Comparison of ENCODE assay signal across 9 mouse cellular contexts in the genomic region with DNA sequence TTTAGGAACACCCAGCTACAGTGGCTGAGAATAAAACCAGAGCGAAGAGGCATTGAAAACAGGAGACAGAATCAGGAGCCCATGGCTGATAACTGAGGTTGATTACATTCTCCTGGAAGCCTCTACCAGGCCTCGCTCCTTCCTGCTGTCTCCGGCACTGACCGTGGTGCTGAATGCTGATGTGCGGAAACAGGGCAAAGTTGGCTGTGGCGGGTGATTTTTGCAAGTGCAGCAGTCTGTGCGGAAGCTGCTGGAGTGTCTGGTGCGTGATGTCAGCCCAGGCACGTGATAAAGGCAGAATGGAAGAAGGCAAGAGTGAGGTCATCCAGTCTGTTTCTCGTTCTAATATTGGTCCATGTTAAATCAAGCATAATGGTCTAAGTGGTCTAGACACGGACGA.
DNase-seq lines count a peak whose midpoint lies in the region; ATAC-seq lines count a peak whose summit lies in the region.
"Had no signal": no experiment of that assay in that cellular context is flagged by ENCODE, and none has a peak within 500 bp of the region (broad histone marks: within the 10 kb centered on the region; RNA-seq: fewer than 3 reads in every experiment).

No protein-coding gene starts in this region.

- ATAC-seq in frontal cortex, adult (ENCODE audit: low TSS enrichment) = peak; percentile 52; the same call in 1 of the 2 replicates
- 0 out of 2 replicates have a peak, but pooled peaks have one; percentile 73 for ATAC-seq in hindbrain, embryonic 15.5 days (ENCODE audit: low FRiP score, low read depth)
- peak; percentile 61; the same call in 1 of the 2 replicates for ATAC-seq in megakaryocyte progenitor cell, adult 5-6 weeks (replicated peaks; ENCODE audit: poor library complexity)

- H3K27ac ChIP-seq in hindbrain, embryonic 15.5 days (replicated peaks) = peak overlapping the region; percentile 49; the same call in 1 of the 2 replicates
- H3K27ac ChIP-seq: midbrain, embryonic 12.5 days had no signal

- no peak overlapping the region for H3K9ac ChIP-seq in hindbrain, embryonic 15.5 days
- H3K9ac ChIP-seq: midbrain, embryonic 12.5 days had no signal

- no peaks in the 10 kb centered on the region for H3K27me3 ChIP-seq in hindbrain, embryonic 15.5 days
- H3K27me3 ChIP-seq: midbrain, embryonic 12.5 days had no signal

- WGBS in hindbrain, embryonic 15.5 days = 20% methylated on average over 12 of the region's 12 CpGs

- peaks cover 18% of the 10 kb centered on the region for H3K4me1 ChIP-seq in hindbrain, embryonic 15.5 days (replicated peaks)

- no peak for DNase-seq in frontal cortex, postnatal 25 days (ENCODE audit: low spot score in 2 of 2)
- DNase-seq in A20 (ENCODE audit: low read depth, low spot score) = peak; percentile 12
- DNase-seq in c-Kit-positive CD71-positive TER-119-positive erythroid progenitor cells, embryonic 14.5 days (ENCODE audit: low spot score) = peak; percentile 6
- DNase-seq in yolk sac, embryonic 10.5 days (ENCODE audit: low spot score) = peak; percentile 71
- no peak for DNase-seq in layer of hippocampus, adult 8-10 months (ENCODE audit: low spot score in 2 of 2)

- no peaks in the 10 kb centered on the region for H3K36me3 ChIP-seq in hindbrain, embryonic 15.5 days
- H3K36me3 ChIP-seq: midbrain, embryonic 12.5 days had no signal

- H3K9me3 ChIP-seq in hindbrain, embryonic 15.5 days = no peaks in the 10 kb centered on the region
- H3K9me3 ChIP-seq: midbrain, embryonic 12.5 days had no signal

- H3K4me2 ChIP-seq in hindbrain, embryonic 15.5 days = no peak overlapping the region
- H3K4me2 ChIP-seq: midbrain, embryonic 12.5 days had no signal

- H3K4me3 ChIP-seq in hindbrain, embryonic 15.5 days = no peak overlapping the region
- H3K4me3 ChIP-seq: midbrain, embryonic 12.5 days had no signal

Comparison
In these comparisons a context has a peak if more than half of its experiments do, and no peak if none do; other contexts are left out.
1. DNase-seq: peak in A20 (single experiment), c-Kit-positive CD71-positive TER-119-positive erythroid progenitor cells, embryonic 14.5 days (single experiment) and yolk sac, embryonic 10.5 days (single experiment); none in frontal cortex, postnatal 25 days (0 of 2) and layer of hippocampus, adult 8-10 months (0 of 2).
2. Peak in every context shown above with its lines, with median percentiles within 50 percentile points of each other: ATAC-seq.